Mouse (Mus musculus): ENCODE measurements around the gene Sfmbt1. TPM values are rescaled to one million over a fixed set of nuclear protein-coding genes. Genes with fewer than 3 reads are reported as not detected.
A peak's percentile ranks its signal among the peaks of the same experiment; 100 is the strongest.

The Sfmbt1 gene
- polyA plus RNA-seq, 1 experiment from 2014 or later = 15.0 TPM

DNA sequence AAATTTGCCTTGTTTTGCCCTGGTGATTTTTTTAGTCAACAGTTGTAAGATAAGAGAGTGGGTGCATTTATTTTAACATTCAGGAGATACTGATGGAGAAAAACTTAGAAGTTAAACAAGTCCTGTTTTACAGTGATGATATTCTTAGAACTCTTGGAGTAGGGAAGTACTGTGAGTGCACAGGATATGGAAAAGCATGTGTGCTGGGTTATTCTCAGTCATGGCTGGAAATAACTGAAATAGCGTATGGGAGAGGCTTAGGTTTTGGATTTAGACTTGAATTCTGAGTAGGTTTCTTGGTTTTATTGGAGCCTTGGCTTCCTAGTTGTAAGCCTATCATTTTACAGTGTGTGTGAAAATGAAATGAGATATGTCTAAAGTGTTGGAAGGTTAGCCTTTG, 31.5 kb downstream of the Sfmbt1 start:
- no peaks in the 10 kb centered on the region for H3K27me3 ChIP-seq (ENCODE audit: insufficient read depth, low read length)
- H3K4me2 ChIP-seq (ENCODE audit: low read depth, low read length) = no peak overlapping the region
- no peak overlapping the region for H3K9ac ChIP-seq (replicated peaks)
- ATAC-seq (no peak), DNase-seq (no peak)
- no peak overlapping the region for H3K27ac ChIP-seq (ENCODE audit: low read depth)
- H3K36me3 ChIP-seq (replicated peaks; ENCODE audit: insufficient read depth, low read length) = no peaks in the 10 kb centered on the region
- H3K9me3 ChIP-seq (ENCODE audit: low read length) = no peaks in the 10 kb centered on the region
- TF ChIP-seq CTCF (IDR thresholded peaks at IDR 0.05; ENCODE audit: low read depth) = no peak
- no peak for TF ChIP-seq EP300 (IDR thresholded peaks at IDR 0.05; ENCODE audit: low read depth)
- no peak overlapping the region for H3K4me3 ChIP-seq (ENCODE audit: low read depth, low read length)
- no peaks in the 10 kb centered on the region for H3K4me1 ChIP-seq (ENCODE audit: insufficient read depth)
- whole genome bisulfite sequencing (ENCODE audit: insufficient replicate concordance) = 90% methylated on average over 1 of the region's 1 CpGs

DNA sequence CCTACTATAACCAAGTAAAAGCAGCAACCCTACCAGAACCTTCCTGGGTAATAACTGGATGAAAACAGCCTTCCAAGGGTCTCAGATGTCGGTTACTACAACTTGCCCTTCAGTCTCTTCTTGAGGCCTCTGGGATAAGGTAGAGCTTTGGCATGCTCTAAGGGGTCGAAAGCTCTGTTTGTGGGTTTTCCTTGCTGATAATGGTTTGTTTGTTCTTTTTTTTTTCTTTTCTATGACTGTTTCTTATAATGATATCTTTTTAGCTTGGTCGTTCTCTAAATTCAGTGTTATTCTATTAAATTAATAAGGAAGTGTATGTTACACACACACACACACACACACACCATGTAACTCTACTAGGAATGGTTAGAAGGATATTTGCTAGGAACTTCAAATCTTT, 42.6 kb downstream of the Sfmbt1 start:
- 59% methylated on average over 3 of the region's 3 CpGs for WGBS (ENCODE audit: insufficient replicate concordance)
- no peak for TF ChIP-seq CTCF (IDR thresholded peaks at IDR 0.05; ENCODE audit: low read depth)
- TF ChIP-seq EP300 (IDR thresholded peaks at IDR 0.05; ENCODE audit: low read depth) = no peak

GRCm38 (mm10) chr14:30761211-30761610, 46.6 kb downstream of the Sfmbt1 start:
- no peak overlapping the region for H3K27ac ChIP-seq (ENCODE audit: low read depth)
- no peaks in the 10 kb centered on the region for H3K36me3 ChIP-seq (replicated peaks; ENCODE audit: insufficient read depth, low read length)
- WGBS (ENCODE audit: insufficient replicate concordance) = 61% methylated on average over 1 of the region's 1 CpGs
- H3K9ac ChIP-seq (replicated peaks) = no peak overlapping the region
- no peak for TF ChIP-seq CTCF (IDR thresholded peaks at IDR 0.05; ENCODE audit: low read depth)
- no peak for TF ChIP-seq EP300 (IDR thresholded peaks at IDR 0.05; ENCODE audit: low read depth)
- DNase-seq (no peak), ATAC-seq (no peak)
- H3K9me3 ChIP-seq (ENCODE audit: low read length) = no peaks in the 10 kb centered on the region
- no peak overlapping the region for H3K4me2 ChIP-seq (ENCODE audit: low read depth, low read length)
- no peak overlapping the region for H3K4me3 ChIP-seq (ENCODE audit: low read depth, low read length)
- H3K27me3 ChIP-seq (ENCODE audit: insufficient read depth, low read length) = no peaks in the 10 kb centered on the region
- H3K4me1 ChIP-seq (ENCODE audit: insufficient read depth) = peaks cover 8% of the 10 kb centered on the region; the same call in 1 of the 2 replicates

More for the DNA sequence above, 42.6 kb downstream of the Sfmbt1 start:
- Histone ChIP-seq H3K4me2 (ENCODE audit: low read depth, low read length) (no peak overlapping the region), H3K9ac (replicated peaks) (no peak overlapping the region), H3K36me3 (replicated peaks; ENCODE audit: insufficient read depth, low read length) (no peaks in the 10 kb centered on the region), H3K4me1 (ENCODE audit: insufficient read depth) (peaks cover 2% of the 10 kb centered on the region; the same call in 1 of the 2 replicates), H3K27me3 (ENCODE audit: insufficient read depth, low read length) (no peaks in the 10 kb centered on the region), H3K4me3 (ENCODE audit: low read depth, low read length) (no peak overlapping the region), H3K9me3 (ENCODE audit: low read length) (no peaks in the 10 kb centered on the region), H3K27ac (ENCODE audit: low read depth) (no peak overlapping the region)
- no peak for DNase-seq
- ATAC-seq = no peak

DNA sequence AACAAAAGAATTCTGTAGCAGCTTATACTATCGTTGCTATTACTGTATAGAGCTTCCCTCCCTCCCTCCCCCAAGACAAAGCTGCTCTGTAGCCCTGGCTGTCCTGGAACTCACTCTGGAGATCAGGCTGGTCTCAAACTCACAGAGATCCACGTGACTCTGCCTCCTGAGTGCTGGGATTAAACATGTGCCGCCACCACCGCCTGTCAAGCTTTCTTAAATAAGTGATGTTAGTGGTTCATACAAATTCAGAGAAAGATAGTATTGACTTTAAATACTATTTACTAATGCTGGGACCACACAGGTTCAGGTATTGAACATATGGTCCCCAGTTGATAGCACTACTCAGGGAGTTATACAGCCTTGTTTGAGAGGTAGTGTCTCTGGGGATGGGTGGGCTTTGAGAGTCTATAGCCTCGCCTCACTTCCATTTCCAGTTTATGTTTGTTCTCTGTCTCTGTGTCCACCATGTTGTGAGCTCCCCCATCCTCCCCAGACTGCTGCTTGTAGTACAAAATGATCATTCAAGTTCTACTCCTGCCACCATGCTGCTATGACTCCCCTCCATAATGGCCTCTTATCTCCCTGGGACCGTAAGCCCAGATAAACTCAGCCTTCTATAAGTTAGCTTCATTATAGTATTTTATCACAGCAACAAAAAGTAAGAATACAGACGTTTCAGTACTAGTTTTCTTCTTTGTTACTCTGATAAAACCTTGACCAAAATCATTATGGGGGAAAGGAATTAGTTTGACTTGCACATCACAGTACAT, 47.7 kb downstream of the Sfmbt1 start:
- H3K4me1 ChIP-seq (ENCODE audit: insufficient read depth) = peaks cover 8% of the 10 kb centered on the region; the same call in 1 of the 2 replicates
- no peak for ATAC-seq
- H3K9me3 ChIP-seq (ENCODE audit: low read length) = no peaks in the 10 kb centered on the region
- H3K9ac ChIP-seq (replicated peaks) = no peak overlapping the region
- no peak overlapping the region for H3K27ac ChIP-seq (ENCODE audit: low read depth)
- TF ChIP-seq CTCF (IDR thresholded peaks at IDR 0.05; ENCODE audit: low read depth) (no peak), EP300 (IDR thresholded peaks at IDR 0.05; ENCODE audit: low read depth) (no peak)
- H3K27me3 ChIP-seq (ENCODE audit: insufficient read depth, low read length) = no peaks in the 10 kb centered on the region
- DNase-seq = no peak
- H3K4me2 ChIP-seq (ENCODE audit: low read depth, low read length) = no peak overlapping the region
- 71% methylated on average over 7 of the region's 7 CpGs for WGBS (ENCODE audit: insufficient replicate concordance)
- no peak overlapping the region for H3K4me3 ChIP-seq (ENCODE audit: low read depth, low read length)
- 0 out of 2 replicates have a peak, but pooled peaks cover 2% of the 10 kb centered on the region for H3K36me3 ChIP-seq (replicated peaks; ENCODE audit: insufficient read depth, low read length)

- no peak overlapping the region for H3K9ac ChIP-seq (replicated peaks)
- no peak for DNase-seq
- WGBS (ENCODE audit: insufficient replicate concordance) = 54% methylated on average over 5 of the region's 5 CpGs
Measured at GRCm38 (mm10) chr14:30762904-30763568, 48.4 kb downstream of the Sfmbt1 start.

DNA sequence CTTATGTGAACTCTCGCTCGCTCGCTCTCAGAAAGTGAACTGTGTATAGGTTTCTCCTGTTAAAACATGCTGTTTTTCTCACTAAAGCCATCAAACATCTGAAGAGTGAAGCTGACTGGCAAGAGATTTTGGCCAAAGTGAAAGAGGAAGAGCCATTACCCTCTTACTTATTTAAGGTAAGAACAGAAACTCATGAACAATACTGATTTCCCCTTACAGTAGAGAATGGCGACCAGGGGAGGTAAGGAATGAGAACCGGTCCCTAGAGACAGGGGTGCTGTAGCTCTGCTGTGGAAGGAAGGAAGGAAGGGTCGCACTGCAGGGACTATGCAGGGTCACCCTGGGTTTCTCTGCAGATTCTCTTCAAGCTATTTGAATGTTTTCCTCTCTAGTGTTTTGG, 70.0 kb downstream of the Sfmbt1 start:
- no peak overlapping the region for H3K4me2 ChIP-seq (ENCODE audit: low read depth, low read length)
- no peak for ATAC-seq
- no peaks in the 10 kb centered on the region for H3K4me1 ChIP-seq (ENCODE audit: insufficient read depth)
- 74% methylated on average over 6 of the region's 6 CpGs for WGBS (ENCODE audit: insufficient replicate concordance)
- no peak for TF ChIP-seq EP300 (IDR thresholded peaks at IDR 0.05; ENCODE audit: low read depth)
- no peak for TF ChIP-seq CTCF (IDR thresholded peaks at IDR 0.05; ENCODE audit: low read depth)
- peaks cover 25% of the 10 kb centered on the region for H3K36me3 ChIP-seq (replicated peaks; ENCODE audit: insufficient read depth, low read length)
- H3K27ac ChIP-seq (ENCODE audit: low read depth) = no peak overlapping the region
- H3K4me3 ChIP-seq (ENCODE audit: low read depth, low read length) = no peak overlapping the region
- no peaks in the 10 kb centered on the region for H3K9me3 ChIP-seq (ENCODE audit: low read length)
- no peaks in the 10 kb centered on the region for H3K27me3 ChIP-seq (ENCODE audit: insufficient read depth, low read length)
- no peak for DNase-seq
- no peak overlapping the region for H3K9ac ChIP-seq (replicated peaks)

More at GRCm38 (mm10) chr14:30762904-30763568, 48.4 kb downstream of the Sfmbt1 start:
- Histone ChIP-seq H3K27me3 (ENCODE audit: insufficient read depth, low read length) (no peaks in the 10 kb centered on the region), H3K36me3 (replicated peaks; ENCODE audit: insufficient read depth, low read length) (0 out of 2 replicates have a peak, but pooled peaks cover 2% of the 10 kb centered on the region), H3K9me3 (ENCODE audit: low read length) (no peaks in the 10 kb centered on the region), H3K4me2 (ENCODE audit: low read depth, low read length) (no peak overlapping the region), H3K4me1 (ENCODE audit: insufficient read depth) (peaks cover 8% of the 10 kb centered on the region; the same call in 1 of the 2 replicates), H3K4me3 (ENCODE audit: low read depth, low read length) (no peak overlapping the region), H3K27ac (ENCODE audit: low read depth) (no peak overlapping the region)
- 0 out of 2 replicates have a peak, but pooled peaks have one; percentile 7 for ATAC-seq
- TF ChIP-seq EP300 (IDR thresholded peaks at IDR 0.05; ENCODE audit: low read depth) = no peak
- no peak for TF ChIP-seq CTCF (IDR thresholded peaks at IDR 0.05; ENCODE audit: low read depth)
